Mouse (Mus musculus) heart, adult 9 months (tissue): ENCODE results near the gene Unc13a.
"Not testable (repeated sequence)": the region's sequence is repeated elsewhere in the genome, so short reads cannot be mapped to it uniquely, and the experiment has no call there.

ENCODE experiments used
- DNase-seq, 2 experiments: peaks; one replicate each; pipeline ENCODE4 v3.0.0; 2022; ENCODE audit warnings: low spot score in 2 of 2

Gene Unc13a

GRCm38 (mm10) chr8:71671549-71671965, at the start of gene Unc13a:
TSS of gene Unc13a (minus strand) at chr8:71671757.
- DNase-seq = peak; percentile 71 to 82

- DNase-seq = no peak
Observed at GRCm38 (mm10) chr8:71719928-71720457, 48.4 kb upstream of the Unc13a start.

- no peak for DNase-seq
Observed at GRCm38 (mm10) chr8:71719218-71719617, 47.7 kb upstream of the Unc13a start.

- DNase-seq = no peak
Observed at GRCm38 (mm10) chr8:71718252-71718651, 46.7 kb upstream of the Unc13a start.

- no peak for DNase-seq
Observed at GRCm38 (mm10) chr8:71717096-71717495, 45.5 kb upstream of the Unc13a start.

- no peak for DNase-seq
Observed at GRCm38 (mm10) chr8:71716561-71717053, 45.0 kb upstream of the Unc13a start.

GRCm38 (mm10) chr8:71715531-71715930, 44.0 kb upstream of the Unc13a start:
- no peak for DNase-seq

GRCm38 (mm10) chr8:71711574-71711973, 40.0 kb upstream of the Unc13a start:
- DNase-seq = no peak

- DNase-seq = peak in 1 of 2 experiments; percentile 54
Observed at GRCm38 (mm10) chr8:71709800-71710446, 38.4 kb upstream of the Unc13a start.

- DNase-seq = no peak
Observed at GRCm38 (mm10) chr8:71709134-71709799, 37.7 kb upstream of the Unc13a start.

- no peak for DNase-seq
Observed at GRCm38 (mm10) chr8:71707874-71708273, 36.3 kb upstream of the Unc13a start.

- DNase-seq = not testable (repeated sequence)
Observed at GRCm38 (mm10) chr8:71703400-71703799, 31.8 kb upstream of the Unc13a start.

- DNase-seq = no peak
Observed at GRCm38 (mm10) chr8:71702923-71703322, 31.4 kb upstream of the Unc13a start.

GRCm38 (mm10) chr8:71702087-71702432, 30.5 kb upstream of the Unc13a start:
- DNase-seq = no peak

- DNase-seq = no peak
Observed at GRCm38 (mm10) chr8:71701414-71702086, 30.0 kb upstream of the Unc13a start, which contains the start of gene B3gnt3. TSS of gene B3gnt3 (minus strand) at chr8:71701789.

- DNase-seq = peak; percentile 59 to 73
Observed at GRCm38 (mm10) chr8:71700493-71701269, 29.1 kb upstream of the Unc13a start.

GRCm38 (mm10) chr8:71695456-71695855, 23.9 kb upstream of the Unc13a start:
- not testable (repeated sequence) for DNase-seq

- no peak for DNase-seq
Observed at GRCm38 (mm10) chr8:71693166-71694041, 21.8 kb upstream of the Unc13a start.

GRCm38 (mm10) chr8:71692509-71692908, 21.0 kb upstream of the Unc13a start:
- DNase-seq = no peak

- DNase-seq = no peak
Observed at GRCm38 (mm10) chr8:71689028-71689427, 17.5 kb upstream of the Unc13a start, which contains the start of gene Insl3. TSS of gene Insl3 (plus strand) at chr8:71689214.
